Mouse (Mus musculus) intestine, embryonic 15.5 days (tissue): ENCODE data around the gene Scyl1. TPM values are rescaled to one million over a fixed set of nuclear protein-coding genes. Genes with fewer than 3 reads are reported as not detected.

Experiments used
- ATAC-seq: fragments of 200-750 bp; cut with Nextera tagmentation; 2 replicates; pipeline ENCODE4 v1.8.0; 2017; ENCODE audit warnings: moderate TSS enrichment, moderate library complexity
- H3K27ac ChIP-seq: fragments of 300-500 bp; sonication (generic); 2 replicates; pipeline ENCODE4 v1.5.1; 2015; ENCODE audit warnings: mild to moderate bottlenecking, inconsistent platforms
- H3K27me3 ChIP-seq: fragments of 300-500 bp; sonication (generic); replicated peaks from 2 replicates; pipeline ENCODE4 v1.6.1; 2015; ENCODE audit warnings: inconsistent platforms
- H3K36me3 ChIP-seq: fragments of 300-500 bp; sonication (generic); 2 replicates; pipeline ENCODE4 v1.6.1; 2015; ENCODE audit warnings: inconsistent platforms
- H3K4me1 ChIP-seq: fragments of 300-500 bp; sonication (generic); replicated peaks from 2 replicates; pipeline ENCODE4 v1.6.1; 2015; ENCODE audit warnings: inconsistent platforms
- H3K4me2 ChIP-seq: fragments of 300-500 bp; sonication (generic); replicated peaks from 2 replicates; pipeline ENCODE4 v1.6.1; 2015; ENCODE audit warnings: mild to moderate bottlenecking, inconsistent platforms
- H3K4me3 ChIP-seq: fragments of 300-500 bp; sonication (generic); replicated peaks from 2 replicates; pipeline ENCODE4 v1.5.1; 2015; ENCODE audit warnings: inconsistent platforms
- H3K9ac ChIP-seq: fragments of 300-500 bp; sonication (generic); 2 replicates; pipeline ENCODE4 v1.6.1; 2015; ENCODE audit warnings: inconsistent platforms
- H3K9me3 ChIP-seq: fragments of 300-500 bp; sonication (generic); 2 replicates; pipeline ENCODE4 v1.6.1; 2016; ENCODE audit warnings: inconsistent platforms
- WGBS: fragments of 180-500 bp; shearing (Covaris S2); methylation state at CpG from one replicate; pipeline ENCODE4 v1.1.7; 2015; 5-methylcytosine and 5-hydroxymethylcytosine counted together
- polyA plus RNA-seq: library from polyadenylated mRNA; unstranded; fragments of >200 nt; fragmentation: Nextera tagmentation; extraction: Ambion mirVana; gene quantifications from 2 replicates; pipeline ENCODE4 v1.2.1, GENCODE M21; 2015

Gene Scyl1
- polyA plus RNA-seq, 1 experiment from 2014 or later: 60.9 TPM

- 7% methylated on average over 37 of the region's 37 CpGs for WGBS
- H3K36me3 ChIP-seq: peaks cover 5% of the 10 kb centered on the region; the same call in 1 of the 2 replicates
- H3K9ac ChIP-seq: peak overlapping the region; percentile 94
- H3K4me2 ChIP-seq: peak overlapping the region; percentile 90
- H3K4me1 ChIP-seq: peaks cover 62% of the 10 kb centered on the region
- peak overlapping the region; percentile 84 for H3K4me3 ChIP-seq
- H3K27me3 ChIP-seq: no peaks in the 10 kb centered on the region
- ATAC-seq: peak; percentile 31
- no peaks in the 10 kb centered on the region for H3K9me3 ChIP-seq
- H3K27ac ChIP-seq: peak overlapping the region; percentile 89
These were observed 42.4 kb downstream of the Scyl1 start for GRCm38 (mm10) chr19:5728631-5729443.

GRCm38 (mm10) chr19:5727701-5728100 lies 43.5 kb downstream of the Scyl1 start:
- Histone ChIP-seq H3K4me2 (peak overlapping the region; percentile 90), H3K9me3 (no peaks in the 10 kb centered on the region), H3K27me3 (no peaks in the 10 kb centered on the region), H3K4me3 (peak overlapping the region; percentile 84), H3K9ac (peak overlapping the region; percentile 94), H3K27ac (peak overlapping the region; percentile 59), H3K4me1 (peaks cover 69% of the 10 kb centered on the region), H3K36me3 (peaks cover 9% of the 10 kb centered on the region; the same call in 1 of the 2 replicates)
- ATAC-seq: no peak
- WGBS: 2% methylated on average over 14 of the region's 14 CpGs

GRCm38 (mm10) chr19:5726961-5727578 lies 44.1 kb downstream of the Scyl1 start:
- H3K27me3 ChIP-seq: no peaks in the 10 kb centered on the region
- no peak for ATAC-seq
- peaks cover 11% of the 10 kb centered on the region; the same call in 1 of the 2 replicates for H3K36me3 ChIP-seq
- H3K4me3 ChIP-seq: peak overlapping the region; percentile 84
- peak overlapping the region; percentile 36; the same call in 1 of the 2 replicates for H3K9ac ChIP-seq
- peak overlapping the region; percentile 59 for H3K27ac ChIP-seq
- H3K9me3 ChIP-seq: no peaks in the 10 kb centered on the region
- WGBS: 63% methylated on average over 15 of the region's 15 CpGs
- H3K4me1 ChIP-seq: peaks cover 69% of the 10 kb centered on the region
- H3K4me2 ChIP-seq: peak overlapping the region; percentile 90

GRCm38 (mm10) chr19:5725767-5726515 lies 45.3 kb downstream of the Scyl1 start, which contains the start of gene Ehbp1l1:
Gene Ehbp1l1 (minus strand): TSS chr19:5726317.
- peak within 1 kb of the TSS; percentile 53 for H3K4me3 ChIP-seq

GRCm38 (mm10) chr19:5725029-5725707 lies 46.1 kb downstream of the Scyl1 start:
- H3K4me2 ChIP-seq: peak overlapping the region; percentile 90
- H3K36me3 ChIP-seq: peaks cover 25% of the 10 kb centered on the region
- H3K9me3 ChIP-seq: no peaks in the 10 kb centered on the region
- H3K4me3 ChIP-seq: peak overlapping the region; percentile 53
- no peaks in the 10 kb centered on the region for H3K27me3 ChIP-seq
- peaks cover 59% of the 10 kb centered on the region for H3K4me1 ChIP-seq
- ATAC-seq: peak; percentile 8; the same call in 1 of the 2 replicates
- H3K9ac ChIP-seq: peak overlapping the region; percentile 75
- H3K27ac ChIP-seq: peak overlapping the region; percentile 81
- whole genome bisulfite sequencing: 54% methylated on average over 12 of the region's 12 CpGs

More at GRCm38 (mm10) chr19:5725767-5726515, 45.3 kb downstream of the Scyl1 start, which contains the start of gene Ehbp1l1:
- Histone ChIP-seq H3K4me1 (peaks cover 67% of the 10 kb centered on the region), H3K4me2 (peak within 1 kb of the TSS; percentile 90), H3K27ac (peak within 1 kb of the TSS; percentile 81), H3K27me3 (no peaks in the 10 kb centered on the region), H3K9ac (peak within 1 kb of the TSS; percentile 75), H3K9me3 (no peaks in the 10 kb centered on the region), H3K36me3 (peaks cover 17% of the 10 kb centered on the region)
- peak; percentile 50 for ATAC-seq
- 9% methylated on average over 47 of the region's 49 CpGs for WGBS

GRCm38 (mm10) chr19:5724549-5724941 lies 46.7 kb downstream of the Scyl1 start:
- Histone ChIP-seq H3K27ac (peak overlapping the region; percentile 81), H3K9ac (peak overlapping the region; percentile 75), H3K4me1 (peaks cover 53% of the 10 kb centered on the region), H3K4me2 (peak overlapping the region; percentile 90), H3K9me3 (no peaks in the 10 kb centered on the region), H3K27me3 (no peaks in the 10 kb centered on the region), H3K4me3 (peak overlapping the region; percentile 53), H3K36me3 (peaks cover 31% of the 10 kb centered on the region)
- peak; percentile 34 for ATAC-seq
- 45% methylated on average over 7 of the region's 7 CpGs for WGBS

- H3K4me2 ChIP-seq: peak overlapping the region; percentile 90
- no peak for ATAC-seq
- H3K36me3 ChIP-seq: peaks cover 31% of the 10 kb centered on the region
- H3K27ac ChIP-seq: peak overlapping the region; percentile 81
- 59% methylated on average over 4 of the region's 4 CpGs for WGBS
- peak overlapping the region; percentile 75 for H3K9ac ChIP-seq
- no peaks in the 10 kb centered on the region for H3K27me3 ChIP-seq
- H3K9me3 ChIP-seq: no peaks in the 10 kb centered on the region
- peak overlapping the region; percentile 53 for H3K4me3 ChIP-seq
- peaks cover 52% of the 10 kb centered on the region for H3K4me1 ChIP-seq
These were observed 47.2 kb downstream of the Scyl1 start for GRCm38 (mm10) chr19:5723934-5724548.

GRCm38 (mm10) chr19:5722848-5723425 lies 48.3 kb downstream of the Scyl1 start:
- 83% methylated on average over 7 of the region's 7 CpGs for WGBS
- Histone ChIP-seq H3K36me3 (peaks cover 34% of the 10 kb centered on the region), H3K4me3 (no peak overlapping the region), H3K27me3 (no peaks in the 10 kb centered on the region), H3K4me1 (peaks cover 43% of the 10 kb centered on the region), H3K4me2 (peak overlapping the region; percentile 22; the same call in 1 of the 2 replicates), H3K27ac (no peak overlapping the region), H3K9me3 (no peaks in the 10 kb centered on the region), H3K9ac (no peak overlapping the region; the same call in 1 of the 2 replicates)
- ATAC-seq: no peak

- Histone ChIP-seq H3K27ac (no peak overlapping the region), H3K9me3 (no peaks in the 10 kb centered on the region), H3K9ac (no peak overlapping the region), H3K4me2 (no peak overlapping the region), H3K4me1 (peaks cover 35% of the 10 kb centered on the region), H3K4me3 (no peak overlapping the region), H3K27me3 (no peaks in the 10 kb centered on the region), H3K36me3 (peaks cover 34% of the 10 kb centered on the region)
- 93% methylated on average over 6 of the region's 6 CpGs for WGBS
- no peak for ATAC-seq
These were observed 50.0 kb downstream of the Scyl1 start for GRCm38 (mm10) chr19:5721233-5721632.

- Histone ChIP-seq H3K27ac (no peak overlapping the region), H3K9ac (no peak overlapping the region), H3K4me2 (no peak overlapping the region), H3K36me3 (peaks cover 31% of the 10 kb centered on the region), H3K9me3 (no peaks in the 10 kb centered on the region), H3K4me1 (peaks cover 24% of the 10 kb centered on the region), H3K27me3 (no peaks in the 10 kb centered on the region), H3K4me3 (no peak overlapping the region)
- ATAC-seq: no peak
- 61% methylated on average over 10 of the region's 10 CpGs for WGBS
These were observed 54.3 kb downstream of the Scyl1 start for GRCm38 (mm10) chr19:5716955-5717354.
